Mouse (Mus musculus): ENCODE measurements at regions not wholly inside any gene's neighbourhood (a gene's known extent, or its start where the extent isn't known, plus 50 kb on each side); places are given as distances from the start of the nearest gene placed in this dataset.

- no peaks in the 10 kb centered on the region for H3K79me3 ChIP-seq (ENCODE audit: low read depth)
- H3K36me3 ChIP-seq (ENCODE audit: control insufficient read depth, insufficient read depth): no peaks in the 10 kb centered on the region
- H3K79me2 ChIP-seq (ENCODE audit: control insufficient read depth, insufficient read depth): no peaks in the 10 kb centered on the region
- no peak for TF ChIP-seq MYOG (IDR thresholded peaks at IDR 0.05; ENCODE audit: control insufficient read depth, extremely low read depth, insufficient read length)
- TF ChIP-seq CEBPB (IDR thresholded peaks at IDR 0.05; ENCODE audit: low read depth): no peak
- no peak for TF ChIP-seq MYOD1 (IDR thresholded peaks at IDR 0.05; ENCODE audit: control insufficient read depth, insufficient read length, low read depth)
- no peak for TF ChIP-seq CTCF (IDR thresholded peaks at IDR 0.05; ENCODE audit: control insufficient read depth, insufficient read depth, insufficient read length)
- TF ChIP-seq MAX (IDR thresholded peaks at IDR 0.05): no peak
- no peak for TF ChIP-seq USF1 (IDR thresholded peaks at IDR 0.05; ENCODE audit: low read depth)
- no peak for TF ChIP-seq FOSL1 (IDR thresholded peaks at IDR 0.05; ENCODE audit: insufficient read depth, low read length, poor library complexity, severe bottlenecking)
- no peak overlapping the region for H3K4me3 ChIP-seq (ENCODE audit: insufficient read depth, poor library complexity, severe bottlenecking)
- H3K27me3 ChIP-seq (ENCODE audit: control insufficient read depth, insufficient read depth, insufficient read length): no peaks in the 10 kb centered on the region
- H3ac ChIP-seq (ENCODE audit: control insufficient read depth, insufficient read length, low read depth): no peak overlapping the region
Measured at GRCm38 (mm10) chr3:39165006-39165667, 278.4 kb downstream of the Fat4 start.

GRCm38 (mm10) chr3:39182646-39183045 is 295.9 kb downstream of the Fat4 start:
- no peaks in the 10 kb centered on the region for H3K79me3 ChIP-seq (ENCODE audit: low read depth)
- H3K79me2 ChIP-seq (ENCODE audit: control insufficient read depth, insufficient read depth): no peaks in the 10 kb centered on the region
- H3K36me3 ChIP-seq (ENCODE audit: control insufficient read depth, insufficient read depth): no peaks in the 10 kb centered on the region
- no peak overlapping the region for H3K4me3 ChIP-seq (ENCODE audit: insufficient read depth, poor library complexity, severe bottlenecking)
- no peak overlapping the region for H3ac ChIP-seq (ENCODE audit: control insufficient read depth, insufficient read length, low read depth)
- no peaks in the 10 kb centered on the region for H3K27me3 ChIP-seq (ENCODE audit: control insufficient read depth, insufficient read depth, insufficient read length)
- TF ChIP-seq CEBPB (IDR thresholded peaks at IDR 0.05; ENCODE audit: low read depth): no peak
- TF ChIP-seq USF1 (IDR thresholded peaks at IDR 0.05; ENCODE audit: low read depth): no peak
- no peak for TF ChIP-seq CTCF (IDR thresholded peaks at IDR 0.05; ENCODE audit: control insufficient read depth, insufficient read depth, insufficient read length)
- no peak for TF ChIP-seq MYOD1 (IDR thresholded peaks at IDR 0.05; ENCODE audit: control insufficient read depth, insufficient read length, low read depth)
- no peak for TF ChIP-seq MYOG (IDR thresholded peaks at IDR 0.05; ENCODE audit: control insufficient read depth, extremely low read depth, insufficient read length)
- no peak for TF ChIP-seq FOSL1 (IDR thresholded peaks at IDR 0.05; ENCODE audit: insufficient read depth, low read length, poor library complexity, severe bottlenecking)
- no peak for TF ChIP-seq MAX (IDR thresholded peaks at IDR 0.05)

- Histone ChIP-seq H3K4me3 (ENCODE audit: insufficient read depth, poor library complexity, severe bottlenecking) (no peak overlapping the region), H3ac (ENCODE audit: control insufficient read depth, insufficient read length, low read depth) (no peak overlapping the region), H3K79me3 (ENCODE audit: low read depth) (no peaks in the 10 kb centered on the region), H3K79me2 (ENCODE audit: control insufficient read depth, insufficient read depth) (no peaks in the 10 kb centered on the region), H3K27me3 (ENCODE audit: control insufficient read depth, insufficient read depth, insufficient read length) (no peaks in the 10 kb centered on the region), H3K36me3 (ENCODE audit: control insufficient read depth, insufficient read depth) (no peaks in the 10 kb centered on the region)
- TF ChIP-seq MYOD1 (IDR thresholded peaks at IDR 0.05; ENCODE audit: control insufficient read depth, insufficient read length, low read depth) (no peak), FOSL1 (IDR thresholded peaks at IDR 0.05; ENCODE audit: insufficient read depth, low read length, poor library complexity, severe bottlenecking) (no peak), CEBPB (IDR thresholded peaks at IDR 0.05; ENCODE audit: low read depth) (no peak), MYOG (IDR thresholded peaks at IDR 0.05; ENCODE audit: control insufficient read depth, extremely low read depth, insufficient read length) (no peak), MAX (IDR thresholded peaks at IDR 0.05) (no peak), USF1 (IDR thresholded peaks at IDR 0.05; ENCODE audit: low read depth) (no peak), CTCF (IDR thresholded peaks at IDR 0.05; ENCODE audit: control insufficient read depth, insufficient read depth, insufficient read length) (no peak)
Measured at GRCm38 (mm10) chr3:39195102-39195501, 308.4 kb downstream of the Fat4 start.

GRCm38 (mm10) chr3:39202662-39203061 is 315.9 kb downstream of the Fat4 start:
- H3K36me3 ChIP-seq (ENCODE audit: control insufficient read depth, insufficient read depth): no peaks in the 10 kb centered on the region
- TF ChIP-seq CTCF (IDR thresholded peaks at IDR 0.05; ENCODE audit: control insufficient read depth, insufficient read depth, insufficient read length): no peak
- TF ChIP-seq FOSL1 (IDR thresholded peaks at IDR 0.05; ENCODE audit: insufficient read depth, low read length, poor library complexity, severe bottlenecking): no peak
- no peak for TF ChIP-seq MAX (IDR thresholded peaks at IDR 0.05)
- no peak for TF ChIP-seq MYOG (IDR thresholded peaks at IDR 0.05; ENCODE audit: control insufficient read depth, extremely low read depth, insufficient read length)
- TF ChIP-seq USF1 (IDR thresholded peaks at IDR 0.05; ENCODE audit: low read depth): no peak
- TF ChIP-seq MYOD1 (IDR thresholded peaks at IDR 0.05; ENCODE audit: control insufficient read depth, insufficient read length, low read depth): no peak
- no peak for TF ChIP-seq CEBPB (IDR thresholded peaks at IDR 0.05; ENCODE audit: low read depth)
- H3K27me3 ChIP-seq (ENCODE audit: control insufficient read depth, insufficient read depth, insufficient read length): no peaks in the 10 kb centered on the region
- no peaks in the 10 kb centered on the region for H3K79me3 ChIP-seq (ENCODE audit: low read depth)
- H3ac ChIP-seq (ENCODE audit: control insufficient read depth, insufficient read length, low read depth): no peak overlapping the region
- no peaks in the 10 kb centered on the region for H3K79me2 ChIP-seq (ENCODE audit: control insufficient read depth, insufficient read depth)
- H3K4me3 ChIP-seq (ENCODE audit: insufficient read depth, poor library complexity, severe bottlenecking): no peak overlapping the region

- TF ChIP-seq CEBPB (IDR thresholded peaks at IDR 0.05; ENCODE audit: low read depth): no peak
- TF ChIP-seq CTCF (IDR thresholded peaks at IDR 0.05; ENCODE audit: control insufficient read depth, insufficient read depth, insufficient read length): no peak
- no peak for TF ChIP-seq FOSL1 (IDR thresholded peaks at IDR 0.05; ENCODE audit: insufficient read depth, low read length, poor library complexity, severe bottlenecking)
- no peak for TF ChIP-seq MAX (IDR thresholded peaks at IDR 0.05)
- TF ChIP-seq MYOG (IDR thresholded peaks at IDR 0.05; ENCODE audit: control insufficient read depth, extremely low read depth, insufficient read length): no peak
- TF ChIP-seq MYOD1 (IDR thresholded peaks at IDR 0.05; ENCODE audit: control insufficient read depth, insufficient read length, low read depth): no peak
- no peak for TF ChIP-seq USF1 (IDR thresholded peaks at IDR 0.05; ENCODE audit: low read depth)
- Histone ChIP-seq H3K27me3 (ENCODE audit: control insufficient read depth, insufficient read depth, insufficient read length) (no peaks in the 10 kb centered on the region), H3K79me3 (ENCODE audit: low read depth) (no peaks in the 10 kb centered on the region), H3K79me2 (ENCODE audit: control insufficient read depth, insufficient read depth) (no peaks in the 10 kb centered on the region), H3K36me3 (ENCODE audit: control insufficient read depth, insufficient read depth) (no peaks in the 10 kb centered on the region), H3ac (ENCODE audit: control insufficient read depth, insufficient read length, low read depth) (no peak overlapping the region), H3K4me3 (ENCODE audit: insufficient read depth, poor library complexity, severe bottlenecking) (no peak overlapping the region)
Measured at GRCm38 (mm10) chr3:39208651-39209050, 321.9 kb downstream of the Fat4 start.

Data from C2C12 (cell line).